Mouse (Mus musculus): ENCODE measurements around the gene Clic3.
"Not testable (repeated sequence)": the region's sequence is repeated elsewhere in the genome, so short reads cannot be mapped to it uniquely, and the experiment has no call there.

The Clic3 gene

DNA sequence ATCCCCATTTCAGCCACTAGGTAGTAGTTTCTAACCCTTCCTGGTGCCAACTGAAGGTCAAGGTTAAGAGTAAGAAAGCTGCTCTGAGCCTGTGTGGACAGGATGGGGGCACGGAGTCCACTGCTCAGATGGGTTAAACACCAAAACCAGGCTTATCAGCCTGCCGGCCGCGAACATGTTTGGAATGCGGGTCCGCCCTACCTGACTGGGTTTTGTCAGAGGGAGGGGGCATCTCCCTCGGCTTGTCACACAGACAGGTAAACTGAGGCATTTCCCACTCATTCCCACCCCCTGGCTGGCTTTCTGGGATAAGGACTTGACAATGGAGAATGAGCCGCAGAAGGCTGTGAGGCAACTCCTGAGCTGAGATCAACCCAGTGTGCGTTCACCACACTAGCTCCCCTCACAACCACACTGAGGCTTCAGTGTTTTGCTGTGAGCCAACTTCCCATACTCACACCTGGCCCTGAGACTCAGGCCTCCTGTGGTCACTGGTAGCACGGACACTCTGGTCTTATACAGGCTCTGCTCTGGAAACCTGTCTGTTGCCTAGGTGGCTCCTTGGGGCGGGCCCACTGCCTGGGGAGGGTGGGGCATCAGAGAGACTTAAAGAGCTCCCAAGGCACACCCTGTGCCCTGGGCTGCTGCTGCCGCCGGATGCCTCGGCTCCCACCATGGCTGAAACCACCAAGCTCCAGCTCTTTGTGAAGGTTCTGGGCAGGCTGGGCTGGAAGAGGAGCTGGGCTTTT, at the start of gene Clic3:
Gene Clic3, plus strand, starts transcription at position 634 of the 749 bp plus-strand sequence.
- ATAC-seq (ENCODE audit: insufficient number of reproducible peaks, low FRiP score, low TSS enrichment) = no peak

DNA sequence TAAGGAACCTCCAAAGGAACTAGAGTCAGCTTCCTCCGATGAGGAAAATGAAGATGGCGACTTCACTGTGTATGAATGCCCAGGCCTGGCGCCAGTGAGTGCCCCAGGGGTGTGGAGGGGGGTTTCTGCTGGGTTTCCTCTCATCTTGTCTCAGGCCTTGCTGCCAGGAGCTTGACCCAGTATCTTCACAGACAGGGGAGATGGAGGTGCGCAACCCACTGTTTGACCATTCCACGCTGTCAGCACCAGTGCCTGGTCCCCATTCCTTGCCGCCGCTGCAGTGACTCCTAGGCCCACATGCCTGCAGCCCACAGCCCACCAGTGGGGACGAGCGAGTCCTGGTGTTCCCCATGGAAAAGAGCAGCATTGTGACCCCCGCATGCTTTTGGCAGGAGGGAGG, 47.7 kb upstream of the Clic3 start:
- no peak for ATAC-seq (ENCODE audit: insufficient number of reproducible peaks, low FRiP score, low TSS enrichment)

DNA sequence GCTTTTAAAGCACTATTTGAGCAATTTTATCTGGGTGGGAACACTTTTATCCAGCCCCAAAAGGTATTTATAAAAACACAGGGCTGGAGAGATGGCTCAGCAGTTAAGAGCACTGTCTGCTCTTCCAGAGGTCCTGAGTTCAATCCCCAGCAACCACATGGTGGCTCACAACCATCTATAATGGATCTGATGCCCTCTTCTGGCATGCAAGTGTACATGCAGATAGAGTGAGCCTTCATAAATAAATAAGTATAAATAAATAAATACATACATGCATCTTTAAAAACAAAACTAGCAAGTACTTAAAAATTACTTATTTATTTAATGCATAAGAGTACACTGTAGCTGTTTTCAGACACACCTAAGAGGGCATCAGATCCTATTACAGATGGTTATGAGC, 43.2 kb upstream of the Clic3 start:
- not testable (repeated sequence) for ATAC-seq (ENCODE audit: insufficient number of reproducible peaks, low FRiP score, low TSS enrichment)

DNA sequence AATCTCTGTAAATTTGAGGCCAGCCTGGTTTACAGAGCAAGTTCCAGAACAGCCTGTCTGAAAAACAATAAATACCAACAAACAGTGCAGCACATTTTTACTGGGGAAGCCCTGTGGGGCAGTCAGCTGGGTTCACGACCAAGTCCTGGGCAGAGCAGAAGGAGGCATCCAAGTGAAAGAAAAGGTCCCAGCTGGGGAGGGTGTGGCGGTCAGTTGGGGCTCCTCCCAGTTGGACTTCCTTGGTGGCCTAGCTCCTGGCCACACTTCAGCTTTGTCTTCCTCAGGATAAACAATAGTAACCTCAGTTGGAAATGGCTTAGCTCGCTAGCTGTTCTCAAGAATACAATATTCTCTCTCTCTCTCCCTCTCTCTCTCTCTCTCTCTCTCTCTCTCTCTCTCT, 39.2 kb upstream of the Clic3 start:
- no peak for ATAC-seq (ENCODE audit: insufficient number of reproducible peaks, low FRiP score, low TSS enrichment)

DNA sequence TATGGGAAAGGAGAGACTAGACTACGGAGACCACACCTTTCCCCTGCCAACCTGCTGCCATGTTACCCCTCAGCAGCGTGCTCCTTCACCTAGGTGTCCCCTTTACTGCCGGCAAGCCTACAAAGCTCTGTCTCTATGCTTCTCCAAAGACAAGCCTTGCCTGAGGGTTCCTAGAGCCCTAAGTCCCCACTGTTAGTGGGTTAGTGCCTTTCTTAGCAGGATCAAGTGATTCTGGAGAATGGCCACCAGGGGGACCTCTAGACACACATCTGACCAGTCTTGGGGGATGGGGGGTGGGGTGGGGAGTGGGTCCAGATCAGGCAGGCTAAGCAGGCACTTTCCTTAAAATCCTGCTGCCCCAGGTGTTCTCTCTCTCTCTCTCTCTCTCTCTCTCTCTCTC, 34.7 kb upstream of the Clic3 start:
- ATAC-seq (ENCODE audit: insufficient number of reproducible peaks, low FRiP score, low TSS enrichment) = no peak

DNA sequence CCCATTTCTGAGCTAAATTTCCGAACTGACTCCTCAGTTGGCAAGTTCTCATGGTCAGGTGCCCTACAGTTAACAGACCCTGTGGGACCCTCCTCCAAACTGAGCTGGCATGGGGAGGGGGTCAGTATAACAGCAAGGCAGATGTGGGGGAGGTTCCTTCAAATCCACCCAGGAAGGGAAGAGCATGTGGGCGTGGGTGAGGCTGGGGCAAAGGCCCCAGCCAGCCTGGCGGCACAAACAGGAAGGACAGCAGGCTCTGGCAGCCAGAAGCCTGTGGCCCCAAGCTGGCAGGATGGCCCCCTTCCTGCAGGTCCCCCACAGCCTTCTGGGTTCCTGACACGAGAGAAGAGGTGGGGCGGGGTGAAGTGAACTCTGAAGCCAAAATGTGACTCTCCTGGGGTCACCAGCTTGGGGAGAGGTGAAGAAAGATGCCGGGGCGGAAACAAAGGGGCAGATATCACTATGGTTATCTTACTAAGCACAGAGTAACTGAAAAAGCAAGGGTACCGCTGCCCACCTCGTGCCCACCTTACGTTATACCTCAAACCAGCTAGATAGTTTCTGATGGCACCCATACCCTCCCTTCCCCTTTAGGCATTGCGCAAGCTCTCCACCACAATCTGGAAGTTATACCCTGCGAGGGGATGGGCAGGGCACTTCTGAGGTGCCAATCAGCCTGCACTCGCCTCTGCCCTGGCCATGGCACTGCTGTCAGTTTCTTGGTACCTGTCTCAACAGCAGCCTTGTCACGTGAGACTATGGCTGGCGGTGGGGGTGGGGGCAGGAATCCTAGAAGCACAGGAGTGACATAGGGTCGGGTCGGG, 33.8 kb upstream of the Clic3 start, which contains the start of gene Fut7:
Gene Fut7, plus strand, starts transcription at position 681 of the 824 bp plus-strand sequence.
- ATAC-seq (ENCODE audit: insufficient number of reproducible peaks, low FRiP score, low TSS enrichment) = no peak

DNA sequence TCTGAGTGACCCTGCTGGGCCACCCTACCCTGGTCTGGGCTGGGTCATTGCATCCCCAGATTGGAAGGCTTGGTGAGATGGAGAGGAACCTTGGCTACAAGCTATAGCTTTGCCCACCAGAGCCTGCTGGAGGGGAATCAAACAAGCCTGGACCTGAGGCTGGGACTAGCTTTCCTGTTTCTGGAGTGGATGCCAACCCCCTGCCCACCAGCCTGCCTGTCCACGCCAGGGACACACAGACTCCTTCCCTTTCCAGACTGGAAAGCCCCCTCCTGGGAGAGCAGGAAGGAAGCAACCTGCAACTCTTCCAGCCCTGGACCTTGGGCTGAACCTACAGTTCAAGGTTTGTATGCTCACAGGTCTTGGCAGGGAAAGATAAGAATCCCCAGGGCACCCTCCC, 33.0 kb upstream of the Clic3 start:
- ATAC-seq (ENCODE audit: insufficient number of reproducible peaks, low FRiP score, low TSS enrichment) = no peak

DNA sequence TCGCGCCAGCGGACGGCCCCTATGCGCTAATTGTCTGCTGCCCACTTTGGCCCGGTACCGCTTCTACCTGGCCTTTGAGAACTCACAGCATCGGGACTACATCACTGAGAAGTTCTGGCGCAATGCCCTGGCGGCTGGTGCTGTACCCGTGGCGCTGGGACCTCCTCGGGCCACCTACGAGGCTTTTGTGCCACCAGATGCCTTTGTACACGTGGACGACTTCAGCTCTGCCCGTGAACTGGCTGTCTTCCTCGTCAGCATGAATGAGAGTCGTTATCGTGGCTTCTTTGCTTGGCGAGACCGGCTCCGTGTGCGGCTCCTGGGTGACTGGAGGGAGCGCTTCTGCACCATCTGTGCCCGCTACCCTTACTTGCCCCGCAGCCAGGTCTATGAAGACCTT, 31.2 kb upstream of the Clic3 start:
- no peak for ATAC-seq (ENCODE audit: insufficient number of reproducible peaks, low FRiP score, low TSS enrichment)

DNA sequence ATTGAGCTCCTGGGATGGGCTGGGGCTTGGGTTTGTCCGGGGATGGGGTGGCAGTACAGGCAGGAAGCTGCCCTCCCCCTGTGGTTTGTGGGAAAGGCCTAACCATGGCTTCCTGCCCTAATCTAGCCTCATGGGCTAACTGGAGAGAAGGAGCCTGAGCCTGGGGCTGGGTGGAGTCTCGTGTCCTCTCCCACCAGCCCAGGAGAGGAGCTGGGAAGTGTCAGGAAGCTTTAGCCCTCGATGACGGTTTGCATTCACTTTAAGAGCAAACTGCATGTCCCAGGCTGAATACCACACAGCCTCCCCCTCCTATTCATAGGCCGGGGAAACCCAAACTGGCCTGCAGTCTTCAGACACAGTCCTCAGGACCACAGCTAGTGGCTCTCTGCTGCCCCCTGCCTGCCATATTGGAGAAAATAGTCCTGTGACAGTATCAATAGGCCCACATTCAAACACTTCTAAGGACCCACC, 29.9 kb upstream of the Clic3 start:
- no peak for ATAC-seq (ENCODE audit: insufficient number of reproducible peaks, low FRiP score, low TSS enrichment)

DNA sequence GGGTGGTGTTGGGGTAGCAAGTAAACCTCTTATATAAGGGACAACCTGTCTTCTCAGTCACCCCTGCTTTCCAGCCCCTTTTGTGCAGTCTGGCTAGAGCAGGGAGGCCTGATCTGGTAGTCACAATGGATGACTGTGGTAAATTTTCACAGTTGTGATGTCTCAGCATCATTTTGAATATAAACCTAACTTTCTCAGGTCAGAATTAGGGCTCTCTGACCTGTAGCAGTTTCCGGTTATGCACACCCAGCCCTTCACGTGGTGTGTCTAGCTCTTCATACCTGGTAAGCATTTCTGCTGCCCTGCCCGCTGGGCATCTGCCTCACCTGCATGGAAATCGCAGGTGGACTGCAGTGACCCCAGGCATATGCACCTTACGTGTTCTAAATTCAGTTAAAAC, 29.4 kb upstream of the Clic3 start:
- ATAC-seq (ENCODE audit: insufficient number of reproducible peaks, low FRiP score, low TSS enrichment) = no peak

DNA sequence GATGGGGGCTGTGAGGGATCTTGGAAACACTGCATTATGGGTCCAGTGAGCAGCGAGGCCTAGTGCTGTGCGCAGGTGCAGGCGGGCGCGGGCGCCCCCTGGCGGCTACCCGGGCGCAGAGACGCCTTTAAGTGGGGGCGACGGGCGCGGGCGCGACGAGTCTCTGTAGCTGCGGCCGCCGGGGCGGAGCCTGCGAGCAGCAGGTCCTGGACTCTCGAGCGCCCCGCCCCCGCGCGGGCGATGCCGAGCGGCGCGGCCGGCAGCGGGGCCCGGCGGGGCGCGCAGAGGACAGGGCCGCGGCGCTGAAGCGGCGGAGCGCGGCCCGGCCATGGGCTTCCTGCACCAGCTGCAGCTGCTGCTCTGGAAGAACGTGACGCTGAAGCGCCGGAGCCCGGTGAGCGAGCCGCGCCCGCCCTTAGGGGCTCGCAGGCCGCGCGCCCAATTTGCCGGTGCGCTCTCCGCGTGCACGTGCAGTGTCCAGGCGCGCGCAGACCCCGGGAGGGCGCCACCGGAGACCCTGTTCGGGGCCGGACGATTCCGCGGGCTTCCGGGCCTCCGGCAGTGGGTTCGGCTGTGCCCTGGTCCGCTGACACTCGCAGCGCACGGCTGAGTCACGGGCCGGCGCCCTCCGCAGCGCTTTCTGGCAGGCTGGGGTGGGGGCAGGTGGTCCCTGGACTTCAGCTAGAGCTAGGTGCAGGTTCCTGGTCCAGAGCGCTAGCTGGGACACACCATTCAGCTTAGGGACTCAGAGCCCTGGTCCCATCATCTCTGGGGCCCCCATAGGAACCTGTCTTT, 28.0 kb upstream of the Clic3 start, which contains the start of gene Abca2:
Gene Abca2, plus strand, starts transcription at position 262 of the 795 bp plus-strand sequence.
- ATAC-seq (ENCODE audit: insufficient number of reproducible peaks, low FRiP score, low TSS enrichment) = peak; percentile 64

DNA sequence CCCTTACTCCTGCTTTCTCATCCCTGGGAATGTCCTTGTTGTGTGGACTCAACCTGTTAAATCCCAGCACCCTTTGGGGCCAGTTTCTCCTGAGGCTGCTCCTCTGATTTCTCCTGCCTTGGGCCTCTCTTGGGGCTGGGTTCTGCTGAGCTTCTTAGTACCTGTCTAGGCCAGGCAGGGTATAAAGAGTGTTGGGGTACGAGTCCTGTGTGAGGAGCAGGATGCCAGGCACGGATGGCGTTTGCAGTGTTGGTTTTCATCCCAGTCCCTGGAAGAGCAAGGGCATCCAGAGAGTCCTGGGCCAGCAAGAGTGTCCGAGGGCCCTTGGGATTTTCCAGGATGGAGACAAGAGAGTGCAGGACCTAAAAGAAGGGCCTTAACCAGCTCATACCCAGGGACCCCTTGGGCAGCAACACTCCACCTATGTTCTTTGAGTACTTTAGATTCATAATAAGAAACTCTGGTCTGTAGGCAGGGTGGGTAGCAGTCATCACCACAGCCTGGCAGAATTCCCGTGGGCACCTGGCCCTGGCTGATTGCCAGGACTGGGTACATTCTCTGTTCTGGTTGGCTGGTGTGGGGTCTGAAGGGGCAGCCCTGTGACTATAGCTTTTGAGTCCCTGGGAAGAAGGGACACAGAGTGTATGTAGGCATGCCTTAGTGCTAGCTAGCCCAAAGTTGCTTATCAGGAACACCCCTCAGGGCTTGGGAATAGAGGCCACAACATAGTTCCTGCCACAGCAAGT, 27.0 kb upstream of the Clic3 start:
- ATAC-seq (ENCODE audit: insufficient number of reproducible peaks, low FRiP score, low TSS enrichment) = no peak

DNA sequence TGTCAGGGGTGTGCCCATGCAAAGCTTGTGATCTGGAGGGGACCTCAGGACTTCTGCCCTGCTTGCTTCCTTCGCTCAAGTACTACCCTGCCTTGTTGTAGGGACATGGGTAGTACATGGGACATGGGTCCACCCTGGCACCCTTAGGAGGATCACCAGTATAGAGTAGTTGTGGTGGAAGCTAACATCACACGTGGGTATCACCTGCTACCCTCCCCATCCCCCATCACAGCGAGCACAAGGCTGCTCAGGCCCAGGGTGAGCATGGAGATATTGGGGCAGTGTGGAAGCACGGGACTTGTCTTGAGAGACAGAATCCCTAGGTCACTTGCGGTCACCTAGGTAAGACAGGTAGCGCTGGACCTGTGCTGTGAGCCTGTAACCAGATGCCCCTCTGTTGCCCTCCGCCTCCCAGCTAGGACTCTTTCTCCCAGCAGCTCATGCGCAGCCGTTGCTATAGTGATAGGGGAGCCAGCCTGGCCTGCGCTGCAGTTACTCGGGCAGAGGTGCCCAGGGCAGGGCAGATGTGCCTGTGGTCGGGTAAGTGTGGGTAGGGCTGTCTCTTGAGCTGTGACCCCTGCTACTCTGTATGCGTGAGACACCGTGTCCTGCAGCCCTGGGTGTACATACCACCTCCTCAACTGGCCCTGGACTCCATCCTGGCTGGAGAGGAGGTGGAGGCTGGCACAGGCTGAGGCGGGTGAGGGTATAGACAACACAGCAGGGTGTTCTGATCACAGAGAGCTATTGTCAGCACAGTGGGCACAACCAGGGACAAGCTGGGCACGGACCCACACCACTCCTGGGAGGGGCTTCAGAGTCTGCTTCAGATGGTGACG, 26.0 kb upstream of the Clic3 start:
- ATAC-seq (ENCODE audit: insufficient number of reproducible peaks, low FRiP score, low TSS enrichment) = no peak

DNA sequence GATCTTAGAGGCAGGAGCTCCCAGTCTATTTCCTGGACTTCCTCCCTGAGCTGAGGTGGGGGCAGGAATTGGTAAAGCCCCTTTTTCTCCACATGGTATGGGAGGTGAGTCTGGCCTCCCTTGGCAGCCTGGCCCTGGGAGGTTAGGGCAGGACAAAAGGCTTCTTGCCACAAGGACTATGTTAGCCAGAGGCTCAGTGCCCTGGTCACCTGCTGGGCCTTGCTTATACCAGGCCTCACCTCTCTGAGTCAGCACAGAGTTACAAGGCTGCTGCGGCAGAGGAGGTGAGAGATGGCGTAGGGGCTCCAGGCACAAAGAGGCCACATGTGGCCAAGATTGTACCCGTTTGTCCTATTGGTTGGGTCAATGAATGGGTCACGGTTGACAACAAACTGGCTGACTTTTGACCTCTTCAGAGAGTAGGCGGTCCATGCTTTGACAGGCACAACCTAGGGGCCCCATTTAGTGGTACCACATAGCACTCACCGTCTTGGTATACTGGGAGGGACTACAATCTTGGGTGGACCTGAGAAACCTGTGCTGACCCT, 25.3 kb upstream of the Clic3 start:
- no peak for ATAC-seq (ENCODE audit: insufficient number of reproducible peaks, low FRiP score, low TSS enrichment)

DNA sequence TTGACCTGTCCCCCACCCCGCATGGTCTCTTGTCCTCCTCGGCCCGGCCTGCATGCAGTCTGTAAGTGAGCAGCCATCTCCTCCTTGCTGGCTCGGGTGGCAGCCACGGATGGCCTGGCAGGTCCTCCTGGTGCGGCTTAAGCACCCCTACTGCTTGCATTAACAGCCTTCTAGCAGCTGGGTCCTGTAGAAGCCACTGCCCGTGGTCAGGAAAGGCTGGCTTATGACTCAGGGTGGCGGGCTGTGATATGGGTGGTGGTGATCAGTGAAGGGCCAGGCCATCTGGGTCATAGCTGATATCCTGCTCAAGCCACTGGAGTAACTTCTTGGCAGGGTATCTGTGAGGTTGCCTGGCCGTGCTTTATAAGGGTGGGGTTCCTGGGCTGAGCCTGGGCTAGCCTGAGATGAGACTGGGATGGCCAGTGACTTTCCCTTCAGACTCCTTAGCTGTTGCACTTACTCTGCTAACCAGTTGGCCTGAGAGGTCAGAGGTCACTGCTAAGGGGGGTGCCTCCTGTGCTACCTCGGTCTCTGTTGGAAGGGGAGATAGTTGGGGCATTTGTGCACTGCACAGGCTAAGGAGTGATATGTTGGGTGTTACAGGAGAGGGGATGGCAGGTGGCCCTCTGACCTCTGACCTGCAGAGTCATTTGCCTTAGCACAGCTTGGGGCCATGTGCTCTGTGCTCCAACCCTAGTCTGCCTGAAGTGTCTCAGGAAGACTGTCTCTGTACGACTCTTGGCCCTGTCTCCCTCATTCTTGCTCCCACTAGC, 24.1 kb upstream of the Clic3 start:
- ATAC-seq (ENCODE audit: insufficient number of reproducible peaks, low FRiP score, low TSS enrichment) = no peak

DNA sequence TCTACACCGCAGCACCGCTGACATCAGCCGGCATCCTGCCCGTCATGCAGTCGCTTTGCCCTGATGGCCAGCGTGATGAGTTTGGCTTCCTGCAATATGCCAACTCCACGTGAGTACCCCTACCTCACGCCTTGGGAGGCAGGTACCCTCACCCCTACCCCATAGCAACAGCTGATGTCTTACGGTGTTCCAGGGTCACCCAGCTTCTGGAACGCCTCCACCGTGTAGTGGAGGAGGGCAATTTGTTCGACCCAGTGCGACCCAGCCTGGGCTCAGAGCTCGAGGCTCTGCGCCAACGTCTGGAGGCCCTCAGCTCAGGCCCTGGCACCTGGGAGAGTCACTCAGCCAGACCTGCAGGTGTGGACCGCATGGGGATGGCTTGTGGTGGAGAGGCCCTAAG, 23.5 kb upstream of the Clic3 start:
- no peak for ATAC-seq (ENCODE audit: insufficient number of reproducible peaks, low FRiP score, low TSS enrichment)

DNA sequence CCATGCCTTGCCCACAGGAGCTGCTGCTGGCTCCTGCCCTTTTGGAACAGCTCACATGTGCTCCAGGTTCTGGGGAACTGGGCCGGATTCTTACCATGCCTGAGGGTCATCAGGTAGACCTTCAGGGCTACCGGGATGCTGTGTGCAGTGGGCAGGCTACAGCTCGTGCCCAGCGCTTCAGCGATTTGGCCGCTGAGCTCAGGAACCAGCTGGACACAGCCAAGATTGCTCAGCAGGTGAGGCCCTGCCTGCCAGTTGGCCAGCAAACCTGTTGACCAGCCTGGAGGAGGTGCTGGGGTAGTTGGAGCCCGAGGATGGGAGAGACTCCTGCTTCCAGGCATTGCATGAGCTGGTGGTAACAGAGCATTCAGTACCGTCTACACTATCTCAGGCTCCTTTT, 22.3 kb upstream of the Clic3 start:
- peak; percentile 62; the same call in 1 of the 2 replicates for ATAC-seq (ENCODE audit: insufficient number of reproducible peaks, low FRiP score, low TSS enrichment)

DNA sequence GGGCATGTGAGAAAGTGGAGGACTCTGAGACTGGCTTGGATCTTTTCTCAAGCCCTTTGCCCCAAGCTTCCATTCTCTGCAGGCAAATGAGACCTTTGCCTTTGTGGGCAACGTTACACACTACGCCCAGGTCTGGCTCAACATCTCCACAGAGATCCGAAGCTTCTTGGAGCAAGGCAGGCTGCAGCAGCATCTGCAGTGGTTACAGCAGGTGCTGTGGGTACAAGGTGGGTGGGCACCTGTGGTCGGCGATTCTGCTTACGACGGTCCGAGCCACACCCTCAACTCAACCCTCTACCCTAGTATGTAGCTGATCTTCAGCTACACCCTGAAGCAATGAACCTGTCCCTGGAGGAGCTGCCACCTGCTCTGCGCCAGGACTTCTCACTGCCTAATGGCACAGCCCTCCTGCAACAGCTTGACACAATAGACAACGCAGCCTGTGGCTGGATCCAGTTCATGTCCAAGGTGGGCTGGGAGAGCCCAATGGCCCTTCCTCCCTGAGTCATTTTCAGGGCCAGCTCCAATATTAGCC, 20.3 kb upstream of the Clic3 start:
- ATAC-seq (ENCODE audit: insufficient number of reproducible peaks, low FRiP score, low TSS enrichment) = no peak
